12 mouse cellular contexts compared by ENCODE assay signal in the genomic region with DNA sequence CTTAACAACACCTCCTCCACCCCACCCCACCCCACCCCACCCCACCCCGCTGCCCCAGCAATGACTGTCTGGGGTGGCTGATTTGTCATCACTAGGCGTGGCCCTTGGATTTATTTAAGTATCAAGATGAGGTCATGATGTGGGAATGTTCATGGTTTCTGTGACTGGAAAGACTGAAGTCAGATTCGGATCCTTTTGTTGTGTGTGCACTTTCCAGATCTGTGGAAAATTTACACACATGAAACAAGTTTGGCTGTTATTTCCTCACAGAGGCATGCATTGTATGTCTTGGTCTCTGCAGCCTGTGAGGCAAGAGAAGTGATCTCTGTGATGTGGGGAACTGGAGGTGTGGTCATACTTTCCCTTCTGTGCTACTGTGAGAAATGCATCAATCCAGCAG. TPM values are rescaled to one million over a fixed set of nuclear protein-coding genes. Genes with fewer than 3 reads are reported as not detected.
A peak's percentile ranks its signal among the peaks of the same experiment; 100 is the strongest.
DNase-seq lines count a peak whose midpoint lies in the region; ATAC-seq lines count a peak whose summit lies in the region.
"Had no signal": no experiment of that assay in that cellular context is flagged by ENCODE, and none has a peak within 500 bp of the region (broad histone marks: within the 10 kb centered on the region; RNA-seq: fewer than 3 reads in every experiment).

No protein-coding gene starts in this region.

- peaks cover 28% of the 10 kb centered on the region for H3K4me1 ChIP-seq in kidney, embryonic 16.5 days (ENCODE audit: insufficient read depth, low read length)
- H3K4me1 ChIP-seq in stomach, embryonic 16.5 days (ENCODE audit: control insufficient read depth, insufficient read depth, low read length): peaks cover 30% of the 10 kb centered on the region

- no peak for DNase-seq in kidney, adult 9 months
- DNase-seq in Muller cell, postnatal 12 days (ENCODE audit: inconsistent ontology term): peak; percentile 50
- no peak for DNase-seq in left cerebral cortex, adult 11 months (ENCODE audit: low spot score)
- no peak for DNase-seq in adrenal gland, postnatal 10 days
- no peak for DNase-seq in layer of hippocampus, postnatal 14 days (ENCODE audit: low spot score in 2 of 2)
- DNase-seq: cerebellum, adult 18-20 months; gastrocnemius, postnatal 25 days had no signal

- no peak for ATAC-seq in kidney, embryonic 16.5 days (ENCODE audit: low FRiP score, low TSS enrichment)
- peak; percentile 44 for ATAC-seq in granulocyte monocyte progenitor cell, adult 5-6 weeks (replicated peaks; ENCODE audit: poor library complexity, severe bottlenecking)
- ATAC-seq in stomach, embryonic 16.5 days (ENCODE audit: insufficient read depth, low FRiP score): 0 out of 2 replicates have a peak, but pooled peaks have one; percentile 31

- no peaks in the 10 kb centered on the region for H3K27me3 ChIP-seq in kidney, embryonic 16.5 days (ENCODE audit: insufficient read depth, low read length)
- no peaks in the 10 kb centered on the region for H3K27me3 ChIP-seq in stomach, embryonic 16.5 days (ENCODE audit: control insufficient read depth, insufficient read depth, low read length)
- H3K27me3 ChIP-seq: limb, embryonic 13.5 days had no signal

- no peaks in the 10 kb centered on the region for H3K36me3 ChIP-seq in kidney, embryonic 16.5 days (ENCODE audit: insufficient read depth, low read length)
- H3K36me3 ChIP-seq in stomach, embryonic 16.5 days (ENCODE audit: control insufficient read depth, insufficient read depth, low read length): no peaks in the 10 kb centered on the region
- H3K36me3 ChIP-seq: limb, embryonic 13.5 days had no signal

- H3K4me2 ChIP-seq in kidney, embryonic 16.5 days (replicated peaks; ENCODE audit: low read depth, low read length): no peak overlapping the region
- no peak overlapping the region for H3K4me2 ChIP-seq in stomach, embryonic 16.5 days (ENCODE audit: low read depth, low read length)
- H3K4me2 ChIP-seq: limb, embryonic 13.5 days had no signal

- WGBS in kidney, embryonic 16.5 days: 69% methylated on average over 3 of the region's 3 CpGs
- WGBS in stomach, embryonic 16.5 days: 43% methylated on average over 3 of the region's 3 CpGs

- no peak overlapping the region for H3K9ac ChIP-seq in kidney, embryonic 16.5 days (replicated peaks; ENCODE audit: low read length)
- H3K9ac ChIP-seq in stomach, embryonic 16.5 days (ENCODE audit: low read length): no peak overlapping the region

- H3K27ac ChIP-seq in kidney, embryonic 16.5 days (ENCODE audit: low read length): peak overlapping the region; percentile 44; the same call in 1 of the 2 replicates
- peak overlapping the region; percentile 66 for H3K27ac ChIP-seq in stomach, embryonic 16.5 days (ENCODE audit: low read length)
- H3K27ac ChIP-seq: kidney, postnatal 0 days; limb, embryonic 13.5 days had no signal

- no peaks in the 10 kb centered on the region for H3K9me3 ChIP-seq in kidney, embryonic 16.5 days (ENCODE audit: low read length)
- H3K9me3 ChIP-seq in stomach, embryonic 16.5 days (replicated peaks; ENCODE audit: control insufficient read depth, low read length): no peaks in the 10 kb centered on the region
- H3K9me3 ChIP-seq: limb, embryonic 13.5 days had no signal

- H3K4me3 ChIP-seq in kidney, embryonic 16.5 days (ENCODE audit: low read length): no peak overlapping the region
- H3K4me3 ChIP-seq in stomach, embryonic 16.5 days (replicated peaks; ENCODE audit: low read length): no peak overlapping the region
- H3K4me3 ChIP-seq: limb, embryonic 13.5 days had no signal

RNA-seq across cellular contexts. Expression of a gene that starts 49.6 kb away (rescaled TPM):
- polyA plus RNA-seq in kidney, embryonic 16.5 days (2015; fragmentation: Nextera tagmentation; extraction: Ambion mirVana): 0.50 and 1.5 TPM in 2 replicates
- total RNA-seq in granulocyte monocyte progenitor cell, adult 5-6 weeks (2014; fragmentation: Nextera tagmentation): 1.1 and 9.6 TPM in 2 replicates
- total RNA-seq in granulocyte monocyte progenitor cell, adult 5-6 weeks (2017): 5.2 and 7.8 TPM in 2 replicates
- polyA plus RNA-seq in stomach, embryonic 16.5 days (2015; fragmentation: Nextera tagmentation; extraction: Ambion mirVana): 0.35 and 0.45 TPM in 2 replicates
- total RNA-seq in adrenal gland, postnatal 10 days (2021): under 1 TPM; 0.21 to 0.30 TPM
- total RNA-seq in layer of hippocampus, postnatal 14 days (2021): not detected
- total RNA-seq: gastrocnemius, postnatal 25 days had no signal
